Mouse (Mus musculus) neural tube, embryonic 12.5 days (tissue): ENCODE data around the gene Pxn. TPM values are rescaled to one million over a fixed set of nuclear protein-coding genes. Genes with fewer than 3 reads are reported as not detected.

ENCODE experiments used
- ATAC-seq: fragments of 200-750 bp; cut with Nextera tagmentation; 2 replicates; pipeline ENCODE4 v1.8.0; 2017; ENCODE audit warnings: low read depth, mild to moderate bottlenecking, moderate TSS enrichment, moderate library complexity; ENCODE audit not compliant: low FRiP score
- H3K27ac ChIP-seq: fragments of 300-500 bp; sonication (generic); 2 replicates; pipeline ENCODE4 v1.5.1; 2016
- H3K27me3 ChIP-seq: fragments of 300-500 bp; sonication (generic); replicated peaks from 2 replicates; pipeline ENCODE4 v1.6.1; 2016; ENCODE audit warnings: mild to moderate bottlenecking
- H3K36me3 ChIP-seq: fragments of 300-500 bp; sonication (generic); 2 replicates; pipeline ENCODE4 v1.6.1; 2016; ENCODE audit warnings: mild to moderate bottlenecking
- H3K4me1 ChIP-seq: fragments of 300-500 bp; sonication (generic); 2 replicates; pipeline ENCODE4 v1.6.1; 2016
- H3K4me2 ChIP-seq: fragments of 300-500 bp; sonication (generic); replicated peaks from 2 replicates; pipeline ENCODE4 v1.6.1; 2016; ENCODE audit warnings: mild to moderate bottlenecking
- H3K4me3 ChIP-seq: fragments of 300-500 bp; sonication (generic); 2 replicates; pipeline ENCODE4 v1.5.1; 2016
- H3K9ac ChIP-seq: fragments of 300-500 bp; sonication (generic); 2 replicates; pipeline ENCODE4 v1.6.1; 2016; ENCODE audit warnings: mild to moderate bottlenecking
- H3K9me3 ChIP-seq: fragments of 300-500 bp; sonication (generic); 2 replicates; pipeline ENCODE4 v1.6.1; 2016; ENCODE audit warnings: mild to moderate bottlenecking
- WGBS: fragments of 180-500 bp; shearing (Covaris S2); methylation state at CpG from one replicate; pipeline ENCODE4 v1.1.7; 2016; 5-methylcytosine and 5-hydroxymethylcytosine counted together
- polyA plus RNA-seq: library from polyadenylated mRNA; unstranded; fragments of >200 nt; fragmentation: Nextera tagmentation; extraction: Ambion mirVana; gene quantifications from 2 replicates; pipeline ENCODE4 v1.2.1, GENCODE M21; 2016

Gene Pxn
- polyA plus RNA-seq, 1 experiment from 2014 or later, result 33.5 TPM

- Histone ChIP-seq H3K4me3 (no peak overlapping the region), H3K4me1 (peaks cover 40% of the 10 kb centered on the region), H3K27ac (no peak overlapping the region), H3K27me3 (0 out of 2 replicates have a peak, but pooled peaks cover 6% of the 10 kb centered on the region), H3K9me3 (no peaks in the 10 kb centered on the region), H3K9ac (no peak overlapping the region), H3K36me3 (no peaks in the 10 kb centered on the region), H3K4me2 (0 out of 2 replicates have a peak overlapping the region, but pooled peaks have one; percentile 8)
- whole genome bisulfite sequencing, result 74% methylated on average over 13 of the region's 13 CpGs
- peak; percentile 11; the same call in 1 of the 2 replicates for ATAC-seq
These were observed 31.7 kb downstream of the Pxn start for GRCm38 (mm10) chr5:115538017-115538692.

GRCm38 (mm10) chr5:115538693-115539043, 32.2 kb downstream of the Pxn start:
- Histone ChIP-seq H3K36me3 (no peaks in the 10 kb centered on the region), H3K9ac (no peak overlapping the region), H3K27me3 (0 out of 2 replicates have a peak, but pooled peaks cover 6% of the 10 kb centered on the region), H3K9me3 (no peaks in the 10 kb centered on the region), H3K4me1 (peaks cover 42% of the 10 kb centered on the region), H3K4me2 (0 out of 2 replicates have a peak overlapping the region, but pooled peaks have one; percentile 8), H3K27ac (no peak overlapping the region), H3K4me3 (no peak overlapping the region)
- peak; percentile 85 for ATAC-seq
- 1% methylated on average over 12 of the region's 12 CpGs for WGBS

GRCm38 (mm10) chr5:115542635-115543384, 36.3 kb downstream of the Pxn start:
- Histone ChIP-seq H3K4me2 (no peak overlapping the region), H3K27me3 (0 out of 2 replicates have a peak, but pooled peaks cover 3% of the 10 kb centered on the region), H3K36me3 (peaks cover 15% of the 10 kb centered on the region), H3K27ac (no peak overlapping the region), H3K9me3 (no peaks in the 10 kb centered on the region), H3K4me1 (peaks cover 34% of the 10 kb centered on the region), H3K4me3 (no peak overlapping the region), H3K9ac (no peak overlapping the region)
- ATAC-seq, result no peak
- WGBS, result 67% methylated on average over 19 of the region's 19 CpGs

- H3K4me1 ChIP-seq, result peaks cover 26% of the 10 kb centered on the region
- H3K9me3 ChIP-seq, result no peaks in the 10 kb centered on the region
- H3K4me3 ChIP-seq, result no peak overlapping the region
- 0 out of 2 replicates have a peak overlapping the region, but pooled peaks have one; percentile 13 for H3K9ac ChIP-seq
- no peak for ATAC-seq
- H3K4me2 ChIP-seq, result 0 out of 2 replicates have a peak overlapping the region, but pooled peaks have one; percentile 21
- H3K27ac ChIP-seq, result no peak overlapping the region
- 66% methylated on average over 17 of the region's 17 CpGs for WGBS
- H3K36me3 ChIP-seq, result peaks cover 20% of the 10 kb centered on the region
- no peaks in the 10 kb centered on the region for H3K27me3 ChIP-seq
These were observed 37.2 kb downstream of the Pxn start for GRCm38 (mm10) chr5:115543509-115544253.

GRCm38 (mm10) chr5:115544655-115545185, 38.2 kb downstream of the Pxn start:
- Histone ChIP-seq H3K4me3 (no peak overlapping the region), H3K4me2 (no peak overlapping the region), H3K27me3 (no peaks in the 10 kb centered on the region), H3K9me3 (no peaks in the 10 kb centered on the region), H3K36me3 (peaks cover 24% of the 10 kb centered on the region), H3K4me1 (peaks cover 26% of the 10 kb centered on the region), H3K27ac (no peak overlapping the region), H3K9ac (0 out of 2 replicates have a peak overlapping the region, but pooled peaks have one; percentile 5)
- no peak for ATAC-seq
- 55% methylated on average over 18 of the region's 18 CpGs for WGBS

GRCm38 (mm10) chr5:115545636-115546035, 39.2 kb downstream of the Pxn start:
- Histone ChIP-seq H3K9ac (no peak overlapping the region), H3K4me1 (peaks cover 26% of the 10 kb centered on the region), H3K9me3 (no peaks in the 10 kb centered on the region), H3K27ac (no peak overlapping the region), H3K27me3 (no peaks in the 10 kb centered on the region), H3K4me2 (no peak overlapping the region), H3K4me3 (no peak overlapping the region), H3K36me3 (peaks cover 30% of the 10 kb centered on the region)
- no peak for ATAC-seq
- WGBS, result 89% methylated on average over 14 of the region's 14 CpGs

- H3K27ac ChIP-seq, result no peak overlapping the region
- 78% methylated on average over 11 of the region's 11 CpGs for WGBS
- no peak overlapping the region for H3K9ac ChIP-seq
- no peak overlapping the region for H3K4me2 ChIP-seq
- peaks cover 26% of the 10 kb centered on the region for H3K4me1 ChIP-seq
- H3K4me3 ChIP-seq, result no peak overlapping the region
- peaks cover 32% of the 10 kb centered on the region for H3K36me3 ChIP-seq
- H3K9me3 ChIP-seq, result no peaks in the 10 kb centered on the region
- no peak for ATAC-seq
- no peaks in the 10 kb centered on the region for H3K27me3 ChIP-seq
These were observed 40.1 kb downstream of the Pxn start for GRCm38 (mm10) chr5:115546536-115546935.

- no peak overlapping the region for H3K4me3 ChIP-seq
- H3K4me2 ChIP-seq, result no peak overlapping the region
- 47% methylated on average over 6 of the region's 6 CpGs for WGBS
- H3K36me3 ChIP-seq, result peaks cover 37% of the 10 kb centered on the region
- no peak for ATAC-seq
- H3K9me3 ChIP-seq, result no peaks in the 10 kb centered on the region
- no peak overlapping the region for H3K9ac ChIP-seq
- peaks cover 26% of the 10 kb centered on the region for H3K4me1 ChIP-seq
- no peak overlapping the region for H3K27ac ChIP-seq
- no peaks in the 10 kb centered on the region for H3K27me3 ChIP-seq
These were observed 40.5 kb downstream of the Pxn start for GRCm38 (mm10) chr5:115547014-115547413.

- H3K9ac ChIP-seq, result no peak overlapping the region
- H3K27ac ChIP-seq, result no peak overlapping the region
- peaks cover 26% of the 10 kb centered on the region for H3K4me1 ChIP-seq
- no peaks in the 10 kb centered on the region for H3K9me3 ChIP-seq
- WGBS, result 85% methylated on average over 7 of the region's 7 CpGs
- no peak for ATAC-seq
- H3K4me3 ChIP-seq, result no peak overlapping the region
- peaks cover 41% of the 10 kb centered on the region for H3K36me3 ChIP-seq
- no peaks in the 10 kb centered on the region for H3K27me3 ChIP-seq
- H3K4me2 ChIP-seq, result no peak overlapping the region
These were observed 40.9 kb downstream of the Pxn start for GRCm38 (mm10) chr5:115547421-115547820.

GRCm38 (mm10) chr5:115548501-115549285, 42.2 kb downstream of the Pxn start:
- H3K4me1 ChIP-seq, result peaks cover 15% of the 10 kb centered on the region
- no peak overlapping the region for H3K4me3 ChIP-seq
- no peak overlapping the region for H3K27ac ChIP-seq
- no peak overlapping the region for H3K4me2 ChIP-seq
- H3K9me3 ChIP-seq, result no peaks in the 10 kb centered on the region
- WGBS, result 93% methylated on average over 18 of the region's 18 CpGs
- H3K27me3 ChIP-seq, result no peaks in the 10 kb centered on the region
- H3K9ac ChIP-seq, result 0 out of 2 replicates have a peak overlapping the region, but pooled peaks have one; percentile 8
- peaks cover 53% of the 10 kb centered on the region for H3K36me3 ChIP-seq
- ATAC-seq, result no peak

GRCm38 (mm10) chr5:115550482-115551005, 44.1 kb downstream of the Pxn start:
- H3K9me3 ChIP-seq, result no peaks in the 10 kb centered on the region
- no peaks in the 10 kb centered on the region for H3K4me1 ChIP-seq
- no peaks in the 10 kb centered on the region for H3K27me3 ChIP-seq
- H3K27ac ChIP-seq, result no peak overlapping the region
- no peak overlapping the region for H3K4me3 ChIP-seq
- peaks cover 53% of the 10 kb centered on the region for H3K36me3 ChIP-seq
- H3K9ac ChIP-seq, result no peak overlapping the region
- WGBS, result 80% methylated on average over 11 of the region's 11 CpGs
- H3K4me2 ChIP-seq, result no peak overlapping the region
- ATAC-seq, result no peak
